Mouse (Mus musculus) forebrain, postnatal 0 days (tissue): ENCODE measurements at regions not wholly inside any gene's neighbourhood (a gene's known extent, or its start where the extent isn't known, plus 50 kb on each side); places are given as distances from the start of the nearest gene placed in this dataset.

Experiments used
- ATAC-seq: fragments of 200-750 bp; cut with Nextera tagmentation; 2 replicates; pipeline ENCODE4 v1.8.0; 2017; ENCODE audit warnings: mild to moderate bottlenecking, moderate library complexity
- DNase-seq: peaks from one replicate; pipeline ENCODE4 v3.0.0-alpha.2; 2015
- H3K27ac ChIP-seq: fragments of 300-500 bp; sonication (generic); 2 replicates; pipeline ENCODE4 v1.5.1; 2014; ENCODE audit warnings: low read depth, mild to moderate bottlenecking, antibody characterized with exemption, low read length, moderate library complexity, mixed read lengths
- H3K27me3 ChIP-seq: fragments of 300-500 bp; sonication (generic); 2 replicates; pipeline ENCODE4 v1.6.1; 2014; ENCODE audit warnings: mild to moderate bottlenecking, low read length, mixed read lengths; ENCODE audit not compliant: insufficient read depth
- H3K36me3 ChIP-seq: fragments of 300-500 bp; sonication (generic); 2 replicates; pipeline ENCODE4 v1.6.1; 2014; ENCODE audit warnings: mild to moderate bottlenecking, moderate library complexity; ENCODE audit not compliant: insufficient read depth
- H3K4me1 ChIP-seq: fragments of 300-500 bp; sonication (generic); 2 replicates; pipeline ENCODE4 v1.6.1; 2014; ENCODE audit warnings: antibody characterized with exemption; ENCODE audit not compliant: insufficient read depth
- H3K4me2 ChIP-seq: fragments of 300-500 bp; sonication (generic); 2 replicates; pipeline ENCODE4 v1.6.1; 2014; ENCODE audit warnings: low read depth, mild to moderate bottlenecking, moderate library complexity
- H3K4me3 ChIP-seq: fragments of 300-500 bp; sonication (generic); 2 replicates; pipeline ENCODE4 v1.5.1; 2014; ENCODE audit warnings: low read depth, low read length, mixed read lengths
- H3K9ac ChIP-seq: fragments of 300-500 bp; sonication (generic); 2 replicates; pipeline ENCODE4 v1.6.1; 2014; ENCODE audit warnings: mild to moderate bottlenecking
- H3K9me3 ChIP-seq: fragments of 300-500 bp; sonication (generic); 2 replicates; pipeline ENCODE4 v1.6.1; 2016; ENCODE audit warnings: low read length
- CTCF ChIP-seq: sonication (generic); IDR thresholded peaks from 2 replicates; pipeline ENCODE4 v1.5.1; 2016; ENCODE audit warnings: antibody characterized with exemption, control low read depth, low read depth
- WGBS: fragments of 180-500 bp; shearing (Covaris S2); extraction: QIAGEN DNeasy Blood & Tissue Kit; methylation state at CpG from one replicate; pipeline ENCODE4 v1.1.7; 2014; 5-methylcytosine and 5-hydroxymethylcytosine counted together

GRCm38 (mm10) chr10:118711951-118712350, 158.1 kb downstream of the Dyrk2 start:
- peaks cover 5% of the 10 kb centered on the region; the same call in 1 of the 2 replicates for H3K4me1 ChIP-seq
- H3K27ac ChIP-seq = no peak overlapping the region
- DNase-seq (no peak), ATAC-seq (no peak)
- H3K9me3 ChIP-seq = no peaks in the 10 kb centered on the region
- no peak for TF ChIP-seq CTCF
- no peaks in the 10 kb centered on the region for H3K27me3 ChIP-seq
- H3K36me3 ChIP-seq = no peaks in the 10 kb centered on the region
- no peak overlapping the region for H3K4me3 ChIP-seq
- no peak overlapping the region for H3K4me2 ChIP-seq
- no peak overlapping the region for H3K9ac ChIP-seq
- WGBS = 81% methylated on average over 10 of the region's 10 CpGs

- Histone ChIP-seq H3K27me3 (no peaks in the 10 kb centered on the region), H3K36me3 (no peaks in the 10 kb centered on the region), H3K4me2 (no peak overlapping the region), H3K9me3 (no peaks in the 10 kb centered on the region), H3K4me1 (peaks cover 5% of the 10 kb centered on the region; the same call in 1 of the 2 replicates), H3K9ac (no peak overlapping the region), H3K4me3 (no peak overlapping the region), H3K27ac (no peak overlapping the region)
- TF ChIP-seq CTCF = no peak
- 89% methylated on average over 6 of the region's 6 CpGs for WGBS
- DNase-seq (no peak), ATAC-seq (no peak)
Measured at GRCm38 (mm10) chr10:118712951-118713350, 157.1 kb downstream of the Dyrk2 start.

DNA sequence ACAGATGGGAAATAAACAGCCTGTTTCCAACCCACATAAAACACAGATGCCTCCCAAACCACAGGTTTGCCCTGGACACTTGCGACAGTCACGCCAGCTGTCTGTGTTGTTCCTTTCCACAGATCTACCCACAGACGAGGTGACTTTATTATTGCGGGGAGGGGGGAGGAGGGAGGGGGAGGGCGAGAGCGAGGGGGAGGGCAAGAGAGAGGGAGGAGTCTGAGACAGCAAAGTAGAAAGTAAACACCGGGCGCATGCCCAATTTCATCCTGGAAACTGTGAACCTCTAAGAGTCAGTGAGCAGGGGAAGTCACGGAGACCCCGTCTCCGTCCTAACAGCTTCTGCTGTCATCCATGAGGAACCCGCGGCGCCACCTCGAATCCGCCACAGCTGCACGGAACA, 155.8 kb downstream of the Dyrk2 start:
- H3K4me1 ChIP-seq = peaks cover 5% of the 10 kb centered on the region; the same call in 1 of the 2 replicates
- H3K36me3 ChIP-seq = no peaks in the 10 kb centered on the region
- H3K9ac ChIP-seq = no peak overlapping the region
- no peak overlapping the region for H3K4me3 ChIP-seq
- DNase-seq (no peak), ATAC-seq (no peak)
- H3K27me3 ChIP-seq = no peaks in the 10 kb centered on the region
- H3K9me3 ChIP-seq = no peaks in the 10 kb centered on the region
- 79% methylated on average over 17 of the region's 17 CpGs for WGBS
- H3K4me2 ChIP-seq = no peak overlapping the region
- no peak overlapping the region for H3K27ac ChIP-seq
- TF ChIP-seq CTCF = no peak

DNA sequence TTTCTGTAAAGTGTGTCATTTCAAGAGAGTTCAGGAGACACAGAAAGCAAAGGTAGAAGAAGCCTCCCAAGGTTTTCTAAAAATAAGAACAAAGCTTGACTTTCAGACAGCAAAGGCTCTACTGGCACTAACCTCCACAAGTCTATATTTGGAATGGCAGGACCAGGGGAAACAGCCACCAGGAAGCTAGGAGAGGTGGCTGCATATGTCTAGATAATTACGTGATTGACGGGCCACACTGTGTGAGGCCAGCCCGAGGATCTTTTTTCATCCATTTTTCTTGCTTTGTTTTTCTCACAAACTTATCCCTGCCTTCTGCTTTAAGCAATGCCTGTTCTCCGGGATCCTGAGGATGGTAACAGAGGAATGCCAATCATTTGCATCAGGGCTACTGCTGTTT, 155.4 kb downstream of the Dyrk2 start:
- ATAC-seq (no peak), DNase-seq (no peak)
- Histone ChIP-seq H3K9ac (no peak overlapping the region), H3K4me1 (peaks cover 5% of the 10 kb centered on the region; the same call in 1 of the 2 replicates), H3K27ac (no peak overlapping the region), H3K36me3 (no peaks in the 10 kb centered on the region), H3K9me3 (no peaks in the 10 kb centered on the region), H3K4me2 (no peak overlapping the region), H3K27me3 (no peaks in the 10 kb centered on the region), H3K4me3 (no peak overlapping the region)
- no peak for TF ChIP-seq CTCF
- 81% methylated on average over 4 of the region's 4 CpGs for WGBS

DNA sequence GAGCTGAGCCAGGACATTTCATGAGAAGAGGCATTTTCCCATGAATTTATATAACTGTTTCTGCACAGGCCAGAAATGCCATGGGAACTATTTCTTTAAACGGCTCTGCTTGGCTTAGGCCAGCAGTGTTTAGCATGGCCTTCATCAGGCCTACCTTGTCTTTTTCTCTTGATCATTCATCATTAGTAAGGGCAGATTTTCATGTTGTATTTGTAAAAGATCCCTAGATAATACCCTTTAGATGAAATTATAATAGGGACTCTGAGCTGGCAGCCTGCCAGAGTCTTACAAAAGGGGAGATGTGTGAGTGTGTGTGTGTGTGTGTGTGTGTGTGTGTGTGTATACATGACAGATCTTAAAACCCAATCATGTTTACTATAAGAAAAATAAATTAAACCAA, 149.4 kb downstream of the Dyrk2 start:
- H3K27me3 ChIP-seq = no peaks in the 10 kb centered on the region
- TF ChIP-seq CTCF = no peak
- peak overlapping the region; percentile 22; the same call in 1 of the 2 replicates for H3K27ac ChIP-seq
- peaks cover 10% of the 10 kb centered on the region; the same call in 1 of the 2 replicates for H3K4me1 ChIP-seq
- no peaks in the 10 kb centered on the region for H3K9me3 ChIP-seq
- no peak overlapping the region for H3K4me2 ChIP-seq
- no peak overlapping the region for H3K4me3 ChIP-seq
- ATAC-seq = no peak
- DNase-seq = peak; percentile 51
- no peak overlapping the region for H3K9ac ChIP-seq
- WGBS = 3% methylated on average over 1 of the region's 1 CpGs
- no peaks in the 10 kb centered on the region for H3K36me3 ChIP-seq

DNA sequence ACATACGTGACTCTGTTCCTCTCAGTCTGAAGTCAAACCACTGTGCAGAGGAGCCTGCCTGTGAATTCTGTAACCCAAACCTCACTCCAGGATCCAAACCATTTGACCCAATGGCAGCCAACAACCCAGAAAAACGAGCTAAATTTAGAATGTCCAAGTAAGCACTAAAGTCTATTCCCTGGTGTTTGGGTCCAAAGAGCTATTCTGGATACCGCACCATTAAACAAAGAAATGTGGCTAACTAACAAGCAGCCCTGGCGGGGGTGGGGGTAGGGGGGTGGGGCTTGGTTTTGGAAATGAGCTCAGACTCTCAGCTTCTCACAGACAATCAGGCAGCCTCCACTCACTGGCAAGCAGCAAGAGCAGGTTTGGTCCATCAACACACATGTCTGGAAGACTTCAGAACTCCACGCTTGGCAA, 147.9 kb downstream of the Dyrk2 start:
- 17% methylated on average over 5 of the region's 5 CpGs for WGBS
- TF ChIP-seq CTCF = no peak

DNA sequence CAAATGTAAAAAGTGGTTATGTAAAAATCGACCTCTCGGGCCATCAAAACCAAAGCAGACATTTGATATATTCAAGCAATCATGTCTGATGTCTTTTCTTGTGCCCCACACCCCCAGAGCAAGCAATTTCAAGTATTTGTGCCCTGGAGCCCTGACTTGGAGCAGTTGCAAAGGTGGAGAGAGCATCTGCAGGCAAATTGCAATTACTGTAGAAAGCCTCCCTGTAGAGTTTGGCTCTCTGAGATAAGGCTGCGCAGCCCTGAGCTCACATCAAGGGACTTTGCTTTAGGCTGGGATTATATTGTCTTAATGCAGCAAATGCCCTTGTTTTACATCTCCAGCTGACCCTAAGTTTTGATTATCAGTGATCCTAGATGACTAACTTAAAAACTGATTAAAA, 147.3 kb downstream of the Dyrk2 start:
- no peak for TF ChIP-seq CTCF
- no peak for DNase-seq
- 41% methylated on average over 3 of the region's 3 CpGs for WGBS

More for the DNA sequence above, 147.9 kb downstream of the Dyrk2 start:
- no peak overlapping the region for H3K9ac ChIP-seq
- no peaks in the 10 kb centered on the region for H3K9me3 ChIP-seq
- 0 out of 2 replicates have a peak overlapping the region, but pooled peaks have one; percentile 15 for H3K27ac ChIP-seq
- H3K27me3 ChIP-seq = no peaks in the 10 kb centered on the region
- peaks cover 10% of the 10 kb centered on the region; the same call in 1 of the 2 replicates for H3K4me1 ChIP-seq
- H3K4me2 ChIP-seq = no peak overlapping the region
- DNase-seq = peak; percentile 59
- H3K36me3 ChIP-seq = no peaks in the 10 kb centered on the region
- H3K4me3 ChIP-seq = no peak overlapping the region
- peak; percentile 87 for ATAC-seq

More for the DNA sequence above, 147.3 kb downstream of the Dyrk2 start:
- 0 out of 2 replicates have a peak, but pooled peaks have one; percentile 18 for ATAC-seq
- Histone ChIP-seq H3K4me3 (no peak overlapping the region), H3K4me2 (no peak overlapping the region), H3K27me3 (no peaks in the 10 kb centered on the region), H3K36me3 (no peaks in the 10 kb centered on the region), H3K9ac (no peak overlapping the region), H3K9me3 (no peaks in the 10 kb centered on the region), H3K4me1 (peaks cover 10% of the 10 kb centered on the region; the same call in 1 of the 2 replicates), H3K27ac (0 out of 2 replicates have a peak overlapping the region, but pooled peaks have one; percentile 9)
